Mouse (Mus musculus) C2C12 (cell line): ENCODE data around the gene Cacna1c.

ENCODE experiments used
- CTCF ChIP-seq: IDR thresholded peaks from one replicate; pipeline ENCODE4 v1.5.1; 2011; ENCODE audit not compliant: control insufficient read depth, insufficient read depth, insufficient read length
- MYOD1 ChIP-seq: IDR thresholded peaks from one replicate; pipeline ENCODE4 v1.6.1; 2011; ENCODE audit warnings: low read depth; ENCODE audit not compliant: control insufficient read depth, insufficient read length
- MYOG ChIP-seq: IDR thresholded peaks from one replicate; pipeline ENCODE4 v1.6.1; 2011; ENCODE audit not compliant: control insufficient read depth, insufficient read length; ENCODE audit errors: extremely low read depth
- USF1 ChIP-seq: IDR thresholded peaks from one replicate; pipeline ENCODE4 v1.6.1; 2011; ENCODE audit warnings: low read depth, mild to moderate bottlenecking, control low read depth, moderate library complexity

DNA sequence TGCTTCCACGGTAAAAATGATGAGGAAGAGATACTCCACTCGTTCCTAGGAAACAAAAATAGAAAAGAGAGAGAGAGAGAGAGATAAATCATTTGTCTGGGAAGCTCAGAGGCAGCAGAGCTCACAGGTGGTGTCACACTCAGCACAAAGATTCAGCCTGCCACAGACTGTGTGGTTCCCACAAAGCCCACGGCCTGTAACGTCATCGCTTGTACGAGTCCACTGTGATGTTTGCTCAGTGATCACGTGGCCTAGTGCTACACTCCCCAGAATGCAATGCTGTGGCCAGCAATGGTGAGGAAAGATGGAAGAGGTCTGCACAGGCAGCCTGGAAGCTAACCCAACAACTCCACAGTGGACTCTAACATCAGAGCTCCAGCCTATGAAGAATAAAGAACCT lies 415.9 kb downstream of the Cacna1c start:
- no peak for TF ChIP-seq CTCF
- TF ChIP-seq USF1 = no peak
- no peak for TF ChIP-seq MYOG
- no peak for TF ChIP-seq MYOD1
